Comparison of ENCODE assay signal across 7 mouse cellular contexts in the genomic region with DNA sequence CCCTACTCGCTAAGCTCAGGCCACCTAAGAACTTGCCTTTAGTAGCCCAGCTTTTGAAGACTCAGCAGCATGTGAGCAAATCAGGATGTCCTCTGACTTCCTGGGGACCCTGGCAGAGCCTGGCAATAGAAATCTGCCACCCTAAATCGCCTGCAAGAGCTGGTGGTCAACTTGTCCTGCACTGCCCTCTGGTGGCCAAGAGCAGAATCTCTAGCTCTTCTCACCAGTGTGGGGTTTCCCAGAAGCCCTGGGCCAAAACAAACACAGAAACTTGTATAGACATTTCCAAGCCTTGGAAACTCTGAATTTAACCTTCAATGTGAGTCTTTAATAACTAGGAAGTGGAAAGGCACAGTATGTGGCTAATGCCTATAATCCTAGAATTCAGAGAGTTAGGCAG. TPM values are rescaled to one million over a fixed set of nuclear protein-coding genes. Genes with fewer than 3 reads are reported as not detected.
DNase-seq lines count a peak whose midpoint lies in the region; ATAC-seq and TF ChIP-seq lines count a peak whose summit lies in the region.

No protein-coding gene starts in this region.

- peak; percentile 83 for ATAC-seq in hindbrain, postnatal 0 days
- ATAC-seq in midbrain, embryonic 14.5 days (ENCODE audit: low FRiP score, low TSS enrichment): no peak

- H3K27me3 ChIP-seq in hindbrain, postnatal 0 days (ENCODE audit: insufficient read depth, low read length): no peaks in the 10 kb centered on the region
- H3K27me3 ChIP-seq in midbrain, embryonic 14.5 days (ENCODE audit: control insufficient read depth, insufficient read depth, low read length): no peaks in the 10 kb centered on the region

- intact Hi-C loops in left cerebral cortex, postnatal 14 days (cut with DNase I): loop anchor here (2.0 to 10.0 kb wide), 2 partner anchors 186 to 284 kb away; no protein-coding TSS in a partner anchor

- H3K9me3 ChIP-seq in hindbrain, postnatal 0 days (ENCODE audit: low read length): no peaks in the 10 kb centered on the region
- no peaks in the 10 kb centered on the region for H3K9me3 ChIP-seq in midbrain, embryonic 14.5 days (ENCODE audit: control insufficient read depth, low read length)

- peak; percentile 89 for DNase-seq in adipocyte (ENCODE audit: low spot score)
- peak; percentile 94 to 95 for DNase-seq in cerebellum, postnatal 14 days
- DNase-seq in frontal cortex, postnatal 25 days (ENCODE audit: low spot score in 2 of 2): peak; percentile 78 to 83
- peak; percentile 94 for DNase-seq in hindbrain, postnatal 0 days (ENCODE audit: low spot score)
- peak; percentile 90 to 91 for DNase-seq in left cerebral cortex, postnatal 14 days (ENCODE audit: low spot score in 2 of 2)
- peak; percentile 93 for DNase-seq in midbrain, embryonic 14.5 days
- DNase-seq in spleen, postnatal 10 days (ENCODE audit: low spot score in 2 of 2): peak; percentile 48 to 81

- TF ChIP-seq CTCF in hindbrain, postnatal 0 days (IDR thresholded peaks at IDR 0.05; ENCODE audit: low read depth): peak; percentile 96

- H3K4me1 ChIP-seq in hindbrain, postnatal 0 days (ENCODE audit: insufficient read depth, low read length): no peaks in the 10 kb centered on the region
- H3K4me1 ChIP-seq in midbrain, embryonic 14.5 days (ENCODE audit: control insufficient read depth, insufficient read depth, low read length): no peaks in the 10 kb centered on the region

- WGBS in hindbrain, postnatal 0 days: 32% methylated on average over 2 of the region's 2 CpGs
- 33% methylated on average over 2 of the region's 2 CpGs for WGBS in midbrain, embryonic 14.5 days

- H3K27ac ChIP-seq in hindbrain, postnatal 0 days: no peak overlapping the region
- H3K27ac ChIP-seq in midbrain, embryonic 14.5 days (replicated peaks; ENCODE audit: low read depth, low read length): no peak overlapping the region

- no peak overlapping the region for H3K4me2 ChIP-seq in hindbrain, postnatal 0 days (ENCODE audit: low read depth, low read length)
- H3K4me2 ChIP-seq in midbrain, embryonic 14.5 days (ENCODE audit: low read length): no peak overlapping the region

- no peak overlapping the region for H3K9ac ChIP-seq in hindbrain, postnatal 0 days (replicated peaks; ENCODE audit: low read length)
- H3K9ac ChIP-seq in midbrain, embryonic 14.5 days (replicated peaks; ENCODE audit: low read length): no peak overlapping the region

- no peak overlapping the region for H3K4me3 ChIP-seq in hindbrain, postnatal 0 days (ENCODE audit: low read length)
- H3K4me3 ChIP-seq in midbrain, embryonic 14.5 days (replicated peaks; ENCODE audit: low read depth, low read length): no peak overlapping the region

- no peaks in the 10 kb centered on the region for H3K36me3 ChIP-seq in hindbrain, postnatal 0 days (ENCODE audit: insufficient read depth, low read length)
- H3K36me3 ChIP-seq in midbrain, embryonic 14.5 days (ENCODE audit: control insufficient read depth, insufficient read depth, low read length): no peaks in the 10 kb centered on the region

RNA-seq across cellular contexts. Expression of a gene that starts 58.3 kb away (rescaled TPM):
- 34.0 and 35.9 TPM in 2 replicates for total RNA-seq in hindbrain, postnatal 0 days (2014; rRNA removed)
- polyA plus RNA-seq in hindbrain, postnatal 0 days (2015; fragmentation: Nextera tagmentation; extraction: Ambion mirVana): 26.3 and 28.8 TPM in 2 replicates
- 10 to 100 TPM; 48.0 to 51.9 TPM for total RNA-seq in left cerebral cortex, postnatal 14 days (2021)
- polyA plus RNA-seq in midbrain, embryonic 14.5 days (2014; fragmentation: Nextera tagmentation; extraction: Ambion mirVana): 16.5 and 24.6 TPM in 2 replicates
